Mouse (Mus musculus) brown adipose tissue, adult 24 weeks (tissue): ENCODE measurements around the gene Ltf. TPM values are rescaled to one million over a fixed set of nuclear protein-coding genes. Genes with fewer than 3 reads are reported as not detected.

Experiments
- H3K27ac ChIP-seq: fragments of 200-500 bp; replicated peaks from 2 replicates; pipeline ENCODE4 v1.5.1; 2012; ENCODE audit warnings: low read depth, mild to moderate bottlenecking, low read length
- H3K4me1 ChIP-seq: fragments of 200-500 bp; 2 replicates; pipeline ENCODE4 v1.6.1; 2012; ENCODE audit warnings: low read length, mixed read lengths; ENCODE audit not compliant: control insufficient read depth, insufficient read depth, insufficient read length
- H3K4me3 ChIP-seq: fragments of 200-500 bp; 2 replicates; pipeline ENCODE4 v1.5.1; 2012; ENCODE audit warnings: low read depth, mild to moderate bottlenecking, low read length, moderate library complexity; ENCODE audit not compliant: insufficient read depth
- polyA plus RNA-seq: library from polyadenylated mRNA; stranded (reverse); fragments of >200 nt; gene quantifications from 2 replicates; pipeline ENCODE4 v1.2.4, GENCODE M21; 2012; ENCODE audit not compliant: missing spikeins, insufficient read depth, insufficient read length

Ltf gene
- polyA plus RNA-seq, 1 experiment, result not detected

DNA sequence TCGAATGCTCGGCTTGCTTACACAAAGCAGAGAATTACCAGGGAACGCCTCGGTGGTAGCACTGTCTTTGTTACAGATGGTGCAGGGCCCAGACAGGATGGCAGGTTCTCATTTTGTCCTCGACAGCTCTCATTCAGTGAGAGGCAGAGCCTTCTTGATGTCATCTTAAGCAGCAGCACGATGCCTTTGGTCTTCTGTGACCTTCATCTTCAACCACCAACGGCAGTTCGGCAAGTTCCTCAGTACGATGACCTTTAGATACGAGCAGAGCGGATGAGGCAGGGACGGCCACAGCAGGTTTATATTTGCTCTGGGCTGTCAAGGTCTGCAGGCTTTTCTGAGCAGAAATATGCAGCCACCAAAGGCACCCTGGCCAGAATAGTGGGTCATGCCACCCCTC, 17.4 kb upstream of the Ltf start:
- H3K4me1 ChIP-seq, result peaks cover 14% of the 10 kb centered on the region
- no peak overlapping the region for H3K27ac ChIP-seq

DNA sequence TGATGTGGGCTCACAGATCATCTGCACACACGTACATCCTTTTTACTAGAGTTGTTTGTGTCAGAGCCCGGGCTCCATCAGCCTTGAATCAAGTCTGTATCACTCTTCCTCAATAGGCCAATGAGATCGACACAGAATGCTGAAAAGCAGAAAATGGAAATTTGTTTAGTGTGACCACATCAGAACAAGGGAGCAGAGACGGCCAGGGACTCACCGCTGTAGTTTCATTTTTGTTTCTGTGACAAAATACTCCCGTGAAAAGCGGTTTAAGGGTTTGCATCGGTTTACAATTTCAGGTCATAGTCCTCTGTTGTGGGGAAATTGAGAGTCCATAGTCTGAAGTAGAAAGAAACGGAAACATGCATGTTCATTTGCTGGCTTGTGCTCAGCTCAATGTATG, 15.8 kb upstream of the Ltf start:
- H3K4me3 ChIP-seq, result no peak overlapping the region
- no peak overlapping the region for H3K27ac ChIP-seq
- H3K4me1 ChIP-seq, result peaks cover 13% of the 10 kb centered on the region

More for the DNA sequence above, 17.4 kb upstream of the Ltf start:
- no peak overlapping the region for H3K4me3 ChIP-seq

DNA sequence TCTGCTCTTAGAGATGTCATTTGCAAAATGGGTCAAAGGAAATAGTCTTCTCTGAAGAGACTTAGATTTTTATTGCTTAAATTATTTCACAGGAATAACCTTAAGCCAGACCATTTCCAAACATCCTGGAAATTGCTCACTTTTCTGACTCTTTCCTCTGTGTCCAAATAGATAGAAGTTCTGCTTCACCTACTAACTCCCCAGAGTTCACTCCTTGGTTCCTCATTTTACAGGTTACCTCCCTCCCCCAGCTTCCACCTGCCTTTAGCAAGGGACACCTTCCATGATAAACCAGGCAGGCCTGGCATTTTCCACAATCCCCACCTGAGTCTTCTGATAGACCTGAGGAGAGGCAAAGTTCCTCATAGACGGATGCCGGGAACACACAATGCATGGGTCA, 12.5 kb upstream of the Ltf start:
- Histone ChIP-seq H3K27ac (no peak overlapping the region), H3K4me1 (peaks cover 2% of the 10 kb centered on the region; the same call in 1 of the 2 replicates), H3K4me3 (no peak overlapping the region)

DNA sequence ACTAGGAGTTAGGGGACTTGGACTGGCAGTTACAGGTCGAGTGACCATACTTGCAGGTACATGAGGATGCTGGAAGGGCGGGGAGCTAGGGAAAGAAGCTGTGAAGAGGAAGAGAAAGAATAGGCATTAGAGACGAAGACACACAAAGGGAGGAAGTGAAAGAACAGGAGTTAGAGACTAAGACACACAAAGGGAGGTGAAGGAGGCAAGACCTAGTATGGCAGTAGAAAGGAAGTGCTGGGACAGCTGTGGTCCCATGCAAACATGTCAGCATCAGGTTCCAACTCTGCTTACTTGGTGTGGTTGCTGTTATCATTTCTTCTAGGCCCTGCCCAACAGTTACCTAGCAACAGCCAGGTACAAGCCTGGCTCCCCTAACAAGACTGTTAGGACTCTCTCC, 9.3 kb upstream of the Ltf start:
- Histone ChIP-seq H3K4me1 (peaks cover 2% of the 10 kb centered on the region; the same call in 1 of the 2 replicates), H3K27ac (no peak overlapping the region), H3K4me3 (no peak overlapping the region)

DNA sequence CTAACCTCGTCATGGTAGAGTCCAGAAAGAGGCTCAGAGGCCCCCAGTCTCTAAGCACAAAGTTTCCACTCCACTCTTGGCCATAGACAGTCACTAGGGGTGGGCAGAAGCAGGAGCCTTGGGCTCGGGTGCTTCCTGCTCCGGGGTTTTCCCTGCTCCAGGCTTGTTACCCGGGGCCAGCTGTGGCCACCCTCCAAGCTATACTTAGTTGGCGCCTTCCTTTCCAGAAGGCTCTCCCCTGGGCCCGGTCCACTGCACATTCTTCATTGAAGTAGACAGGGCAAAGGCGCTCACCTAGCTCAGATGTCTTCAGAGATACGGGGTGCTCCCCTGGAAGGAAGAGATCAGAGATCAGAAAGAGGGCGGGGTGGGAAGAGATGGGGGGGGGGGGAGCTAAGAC, 7.5 kb upstream of the Ltf start:
- Histone ChIP-seq H3K27ac (peak overlapping the region; percentile 71), H3K4me3 (no peak overlapping the region), H3K4me1 (peaks cover 2% of the 10 kb centered on the region; the same call in 1 of the 2 replicates)

DNA sequence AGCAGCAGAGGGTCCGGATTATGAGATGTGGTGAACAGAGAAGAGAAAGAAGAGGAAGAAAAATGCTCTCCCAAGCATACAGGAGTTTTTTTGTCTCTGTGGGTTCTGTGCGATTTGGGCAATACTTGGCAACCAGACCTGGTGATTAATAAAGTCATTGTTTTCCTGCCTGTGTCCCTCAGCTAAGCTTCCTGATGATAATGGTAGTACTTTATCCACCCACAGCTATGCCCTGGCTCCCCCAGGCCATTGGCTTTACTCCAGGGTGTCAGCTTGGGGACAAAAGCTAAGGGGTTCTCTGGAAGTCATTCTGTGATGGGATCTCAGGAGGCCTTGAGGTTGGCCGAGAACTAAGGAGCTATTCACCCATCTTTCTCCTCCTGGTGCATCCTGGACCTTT, 7.0 kb upstream of the Ltf start:
- Histone ChIP-seq H3K27ac (peak overlapping the region; percentile 29; the same call in 1 of the 2 replicates), H3K4me1 (peaks cover 2% of the 10 kb centered on the region; the same call in 1 of the 2 replicates), H3K4me3 (no peak overlapping the region)

DNA sequence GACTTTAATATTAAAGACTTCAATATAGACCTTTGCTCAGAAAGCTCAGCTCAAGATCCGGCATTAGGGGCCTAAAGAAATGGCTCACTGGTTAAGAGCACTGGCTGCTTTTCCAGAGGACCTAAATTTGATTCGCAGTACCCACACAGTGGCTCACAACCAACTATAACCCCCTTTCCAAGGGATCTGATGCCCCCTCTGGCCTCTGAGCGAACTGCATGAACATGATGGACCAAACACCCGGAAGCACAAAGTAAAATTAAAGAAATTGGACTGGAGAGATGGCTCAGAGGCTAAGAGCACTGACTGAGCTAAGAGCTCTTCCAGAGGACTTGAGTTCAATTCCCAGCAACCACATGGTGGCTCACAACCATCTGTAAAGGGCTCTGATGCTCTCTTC, 3.4 kb upstream of the Ltf start:
- H3K27ac ChIP-seq, result no peak overlapping the region
- H3K4me1 ChIP-seq, result peaks cover 10% of the 10 kb centered on the region
- no peak overlapping the region for H3K4me3 ChIP-seq

DNA sequence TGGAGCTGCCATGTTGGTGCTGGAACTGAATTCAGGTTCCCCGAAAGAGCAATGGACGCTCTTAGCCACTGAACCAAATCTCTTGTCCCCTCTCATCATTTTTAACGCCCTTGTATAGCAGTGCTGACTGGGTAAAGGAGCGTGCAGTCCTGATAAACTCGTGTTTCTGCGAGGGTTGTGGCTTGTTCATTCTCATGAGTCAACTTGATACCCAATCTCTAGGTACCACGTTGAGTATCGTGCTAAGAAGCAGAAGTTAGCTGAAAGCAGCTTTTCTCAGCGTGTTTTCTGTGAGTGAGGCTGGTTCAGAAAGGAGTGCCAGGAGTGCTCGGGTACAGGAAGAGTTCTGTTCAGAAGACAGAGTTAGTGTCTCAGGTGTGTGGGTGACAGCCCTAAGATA, 7.7 kb downstream of the Ltf start:
- Histone ChIP-seq H3K4me1 (no peaks in the 10 kb centered on the region), H3K27ac (no peak overlapping the region), H3K4me3 (no peak overlapping the region)

DNA sequence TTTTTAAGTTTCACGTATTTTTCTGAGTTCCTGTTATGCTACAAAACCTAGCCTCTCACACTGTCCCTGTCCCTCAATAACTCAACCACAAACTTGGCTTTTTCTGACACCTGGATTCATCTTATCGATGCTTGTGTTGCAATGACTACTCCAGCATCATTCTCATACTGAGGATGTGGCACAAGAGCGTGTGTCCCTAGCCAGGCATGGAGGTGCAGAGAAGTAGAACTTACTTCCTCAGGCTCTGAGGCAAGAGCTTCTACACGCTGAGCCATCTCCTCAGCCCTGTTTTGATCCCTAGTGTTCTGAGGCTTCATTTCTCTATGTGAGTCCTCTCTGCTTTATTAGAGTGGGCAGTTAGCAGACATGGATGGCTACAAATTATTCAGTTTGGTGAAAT, 14.6 kb downstream of the Ltf start:
- Histone ChIP-seq H3K27ac (no peak overlapping the region), H3K4me3 (no peak overlapping the region), H3K4me1 (no peaks in the 10 kb centered on the region)

DNA sequence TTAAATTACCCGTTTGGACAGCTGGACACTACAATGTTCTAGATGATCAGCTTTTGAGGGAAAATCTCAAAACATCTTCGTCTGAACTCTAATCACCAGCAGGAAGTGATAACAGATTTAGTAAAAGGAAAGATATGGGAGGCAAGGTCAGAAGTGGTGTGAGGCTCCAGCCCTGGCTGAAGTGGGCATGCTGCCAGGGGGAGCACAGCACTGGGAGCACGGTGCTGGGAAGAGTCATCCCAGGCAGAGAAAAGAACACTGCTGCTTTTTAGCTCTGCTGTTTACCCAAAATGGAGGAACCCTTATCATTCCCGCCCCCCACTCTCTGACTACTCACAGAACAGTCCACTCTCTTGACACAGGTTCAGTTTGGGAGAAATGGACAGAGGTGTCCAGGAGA, 20.9 kb downstream of the Ltf start:
- H3K4me3 ChIP-seq, result no peak overlapping the region
- peaks cover 8% of the 10 kb centered on the region; the same call in 1 of the 2 replicates for H3K4me1 ChIP-seq
- no peak overlapping the region for H3K27ac ChIP-seq

DNA sequence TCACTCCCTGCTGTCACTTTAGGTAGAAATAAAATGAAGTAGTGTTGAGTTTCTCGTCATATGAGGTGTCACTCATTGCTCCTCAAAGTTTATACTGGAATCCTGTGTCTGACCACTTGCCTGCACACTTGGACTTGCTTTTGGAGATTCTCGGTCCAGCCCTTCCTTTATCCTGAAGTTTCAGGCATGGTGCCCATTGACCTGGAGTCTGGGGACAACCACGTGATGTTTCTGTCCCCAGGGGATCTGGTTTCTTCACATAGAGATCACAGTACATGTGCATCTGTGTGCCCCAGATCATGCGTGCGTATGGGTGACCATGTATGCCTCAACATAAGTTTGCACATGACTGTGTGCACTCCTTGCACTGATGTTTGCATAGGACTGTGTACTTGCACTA, 23.2 kb downstream of the Ltf start:
- H3K4me1 ChIP-seq, result peaks cover 12% of the 10 kb centered on the region; the same call in 1 of the 2 replicates
- peak overlapping the region; percentile 29; the same call in 1 of the 2 replicates for H3K27ac ChIP-seq
- H3K4me3 ChIP-seq, result no peak overlapping the region

DNA sequence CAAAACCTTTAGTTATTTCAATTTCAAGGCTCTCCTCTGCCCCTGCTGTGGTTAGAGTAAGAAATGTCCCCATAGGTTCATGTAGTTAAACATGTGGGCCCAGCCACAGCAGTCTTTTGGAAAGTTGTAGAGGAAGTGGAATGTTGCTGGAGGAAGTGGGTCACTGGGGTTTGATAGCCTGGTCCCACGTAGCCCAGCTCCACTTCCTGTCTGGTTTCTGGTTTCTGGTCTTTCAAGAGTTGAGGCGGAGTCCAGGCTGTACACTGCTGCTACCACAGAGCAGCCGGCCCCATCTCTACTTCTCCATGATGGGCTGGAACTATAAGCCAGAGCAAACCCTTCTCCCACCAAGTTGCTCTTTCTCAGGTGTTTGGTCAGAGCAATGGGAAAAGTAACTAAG, 27.2 kb downstream of the Ltf start:
- Histone ChIP-seq H3K27ac (no peak overlapping the region; the same call in 1 of the 2 replicates), H3K4me3 (no peak overlapping the region), H3K4me1 (peaks cover 24% of the 10 kb centered on the region; the same call in 1 of the 2 replicates)

DNA sequence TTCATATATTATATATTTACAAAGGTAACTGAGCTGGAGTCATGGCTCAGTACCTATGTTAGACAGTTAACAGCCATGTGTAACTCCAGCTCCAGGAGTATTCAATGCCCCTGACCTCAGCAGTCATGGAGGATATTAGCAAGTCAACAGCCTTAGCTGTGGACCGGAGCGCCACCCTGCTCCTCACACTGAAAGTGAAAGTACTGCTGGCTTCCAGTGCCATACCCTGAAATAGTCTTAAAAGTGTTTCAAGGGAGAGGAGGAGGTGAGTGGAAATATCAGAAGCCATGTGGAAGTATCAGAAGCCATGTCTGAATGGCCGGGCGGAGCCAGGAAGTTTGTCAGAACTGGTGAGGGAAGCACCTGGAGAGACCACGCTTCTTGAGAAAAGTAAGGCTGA, 28.2 kb downstream of the Ltf start:
- Histone ChIP-seq H3K4me3 (no peak overlapping the region), H3K4me1 (peaks cover 18% of the 10 kb centered on the region; the same call in 1 of the 2 replicates), H3K27ac (peak overlapping the region; percentile 46; the same call in 1 of the 2 replicates)

DNA sequence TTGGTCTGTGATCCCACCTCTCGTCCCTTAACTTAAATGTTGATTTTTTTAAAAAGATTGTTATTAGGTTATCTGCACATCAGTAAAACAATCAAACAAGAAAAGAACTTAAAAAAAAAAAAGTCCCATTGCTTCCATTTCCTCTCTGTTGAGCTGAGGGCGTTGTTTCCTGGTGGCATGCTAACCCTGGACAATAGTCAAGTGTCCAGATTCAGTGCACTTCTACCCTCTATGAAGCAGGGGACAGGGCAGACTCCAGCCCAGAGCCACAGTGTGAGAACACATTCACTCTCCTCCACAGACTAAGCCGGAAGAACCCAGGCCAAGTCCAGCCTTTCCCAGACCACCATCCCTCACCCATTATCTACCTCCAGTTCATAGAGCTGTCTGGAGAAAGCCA, 29.4 kb downstream of the Ltf start:
- no peak overlapping the region for H3K4me3 ChIP-seq
- H3K4me1 ChIP-seq, result peaks cover 16% of the 10 kb centered on the region; the same call in 1 of the 2 replicates
- H3K27ac ChIP-seq, result peak overlapping the region; percentile 82

DNA sequence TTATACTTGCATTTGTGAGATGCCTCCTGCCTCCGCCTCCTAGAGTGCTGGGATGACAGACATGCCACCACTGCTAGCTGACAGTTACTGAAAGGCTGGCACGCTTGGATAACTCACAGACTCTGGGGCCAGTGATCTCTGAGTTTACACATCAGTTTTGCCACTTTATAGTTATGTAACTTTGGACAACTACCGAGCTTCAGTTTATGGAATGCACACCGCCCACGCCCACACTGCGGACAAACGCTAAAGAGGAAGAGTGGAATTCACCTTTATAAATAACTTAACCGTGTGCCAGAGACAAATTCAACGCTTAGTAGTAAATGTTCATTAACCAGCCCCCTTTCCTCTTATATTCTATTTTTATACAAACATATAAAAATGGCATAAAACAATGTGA, 35.9 kb downstream of the Ltf start:
- Histone ChIP-seq H3K4me1 (peaks cover 4% of the 10 kb centered on the region), H3K27ac (no peak overlapping the region), H3K4me3 (no peak overlapping the region)

DNA sequence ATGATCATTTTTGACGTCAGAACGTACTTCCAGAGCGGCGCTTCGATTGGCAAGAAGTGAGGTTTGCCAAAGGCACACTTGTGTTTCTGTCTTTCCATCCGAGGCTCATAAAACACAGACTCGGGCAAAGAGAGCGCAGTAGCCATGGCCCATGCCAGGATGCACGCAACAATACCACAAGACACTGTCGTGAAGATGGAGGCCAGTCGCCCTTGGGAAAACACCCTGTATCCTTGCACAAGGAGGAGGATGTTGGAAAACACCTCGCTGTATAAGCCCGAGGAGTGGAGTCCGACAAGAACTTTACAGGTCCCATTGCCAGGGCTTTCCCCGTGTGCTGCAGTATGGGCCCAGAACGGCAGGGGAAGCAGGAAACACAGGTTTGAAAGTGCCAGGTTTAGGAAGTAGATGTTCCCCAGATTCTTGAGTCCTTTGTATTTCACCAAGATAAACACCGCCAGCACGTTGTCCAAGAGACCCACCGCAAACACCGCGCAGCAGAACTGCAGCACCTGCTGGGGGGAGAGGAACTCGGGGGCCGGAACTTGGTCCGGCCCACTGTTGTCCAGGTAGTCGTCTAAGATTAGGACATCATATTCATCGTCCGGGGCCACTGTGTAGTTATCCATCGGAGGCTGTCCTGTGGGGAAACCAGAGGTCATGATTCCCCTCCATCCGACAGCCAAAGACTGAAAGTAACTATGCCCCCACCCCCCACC, 36.9 kb downstream of the Ltf start:
- Histone ChIP-seq H3K4me3 (peak overlapping the region; percentile 73), H3K27ac (peak overlapping the region; percentile 73), H3K4me1 (peaks cover 4% of the 10 kb centered on the region)
